Mouse (Mus musculus) neutrophil, adult 59 days (primary cell): ENCODE measurements around the gene Gm11096. TPM values are rescaled to one million over a fixed set of nuclear protein-coding genes. Genes with fewer than 3 reads are reported as not detected.

Experiments
- total RNA-seq, 2 experiments: library from RNA; stranded (reverse); gene quantifications; 1 replicate in 1 of 2; 2 replicates in 1 of 2; pipeline ENCODE4 v1.2.4; 2023

Gene Gm11096
- not detected for total RNA-seq

GRCm38 (mm10) chr17:81441463-81441862 is at the start of gene Gm11096:
Gene Gm11096 (plus strand): TSS chr17:81441763.

